ENCODE assay signal across 8 mouse cellular contexts in genomic region chr10:40638276-40638675, GRCm38 (mm10). TPM values are rescaled to one million over a fixed set of nuclear protein-coding genes. Genes with fewer than 3 reads are reported as not detected.
DNase-seq lines count a peak whose midpoint lies in the region; ATAC-seq and TF ChIP-seq lines count a peak whose summit lies in the region.

No protein-coding gene starts in this region.

- 0 out of 2 replicates have a peak, but pooled peaks have one; percentile 32 for ATAC-seq in hindbrain, embryonic 13.5 days (ENCODE audit: low FRiP score)
- no peak for ATAC-seq in limb, embryonic 14.5 days (ENCODE audit: low FRiP score, low read depth)
- no peak for ATAC-seq in liver, postnatal 0 days

- no peak for TF ChIP-seq POLR2A in limb, embryonic 14.5 days (IDR thresholded peaks at IDR 0.05; ENCODE audit: borderline replicate concordance, extremely low read depth, insufficient read depth, insufficient read length)
- TF ChIP-seq POLR2A in thymus, adult 2 months (IDR thresholded peaks at IDR 0.05; ENCODE audit: control insufficient read depth, extremely low read depth, insufficient read depth, low read length, poor library complexity): no peak

- TF ChIP-seq EP300 in liver, postnatal 0 days (IDR thresholded peaks at IDR 0.05; ENCODE audit: low read depth): no peak

- TF ChIP-seq CTCF in liver, postnatal 0 days (IDR thresholded peaks at IDR 0.05; ENCODE audit: low read depth): no peak
- TF ChIP-seq CTCF in thymus, adult 2 months (IDR thresholded peaks at IDR 0.05; ENCODE audit: borderline replicate concordance, control insufficient read depth, extremely low read depth, insufficient read depth, low read length, poor library complexity): no peak

- H3K9ac ChIP-seq in hindbrain, embryonic 13.5 days: no peak overlapping the region
- H3K9ac ChIP-seq in limb, embryonic 14.5 days (ENCODE audit: low read depth, low read length, severe bottlenecking): peak overlapping the region; percentile 4
- no peak overlapping the region for H3K9ac ChIP-seq in liver, postnatal 0 days (replicated peaks)

- H3K4me2 ChIP-seq in hindbrain, embryonic 13.5 days: no peak overlapping the region
- H3K4me2 ChIP-seq in limb, embryonic 14.5 days (replicated peaks; ENCODE audit: low read depth, low read length, severe bottlenecking): no peak overlapping the region
- H3K4me2 ChIP-seq in liver, postnatal 0 days (ENCODE audit: low read depth, low read length): no peak overlapping the region

- peak; percentile 15 to 25 for DNase-seq in kidney, postnatal 36 days
- DNase-seq in kidney, adult 8-10 months: no peak
- DNase-seq in cerebellum, postnatal 14 days: peak; percentile 37 to 58
- no peak for DNase-seq in limb, embryonic 14.5 days (ENCODE audit: low spot score)
- no peak for DNase-seq in thymus, postnatal 14 days
- DNase-seq in liver, postnatal 0 days: no peak
- DNase-seq in thymus, adult 2 months: no peak

- H3K36me3 ChIP-seq in hindbrain, embryonic 13.5 days: no peaks in the 10 kb centered on the region
- H3K36me3 ChIP-seq in limb, embryonic 14.5 days (ENCODE audit: control insufficient read depth, insufficient read depth, low read length): no peaks in the 10 kb centered on the region
- H3K36me3 ChIP-seq in liver, postnatal 0 days (replicated peaks; ENCODE audit: insufficient read depth, low read length): no peaks in the 10 kb centered on the region
- H3K36me3 ChIP-seq in thymus, adult 2 months (ENCODE audit: control insufficient read depth, insufficient read depth, low read length): no peaks in the 10 kb centered on the region

- no peaks in the 10 kb centered on the region for H3K9me3 ChIP-seq in hindbrain, embryonic 13.5 days
- H3K9me3 ChIP-seq in limb, embryonic 14.5 days (ENCODE audit: control insufficient read depth, low read length): no peaks in the 10 kb centered on the region
- H3K9me3 ChIP-seq in liver, postnatal 0 days (ENCODE audit: low read length): no peaks in the 10 kb centered on the region

- H3K4me1 ChIP-seq in hindbrain, embryonic 13.5 days (replicated peaks): peaks cover 18% of the 10 kb centered on the region
- H3K4me1 ChIP-seq in limb, embryonic 14.5 days (ENCODE audit: control insufficient read depth, insufficient read depth, low read length): peaks cover 15% of the 10 kb centered on the region
- H3K4me1 ChIP-seq in liver, postnatal 0 days (ENCODE audit: insufficient read depth): no peaks in the 10 kb centered on the region
- H3K4me1 ChIP-seq in thymus, adult 2 months (replicated peaks; ENCODE audit: control insufficient read depth, insufficient read depth, low read length): no peaks in the 10 kb centered on the region

- WGBS in hindbrain, embryonic 13.5 days: 43% methylated on average over 7 of the region's 7 CpGs
- 45% methylated on average over 7 of the region's 7 CpGs for WGBS in limb, embryonic 14.5 days
- 69% methylated on average over 7 of the region's 7 CpGs for WGBS in liver, postnatal 0 days (ENCODE audit: insufficient replicate concordance)
- 92% methylated on average over 7 of the region's 7 CpGs for WGBS in thymus, adult 2 months

- H3K27ac ChIP-seq in hindbrain, embryonic 13.5 days: no peak overlapping the region
- H3K27ac ChIP-seq in limb, embryonic 14.5 days (replicated peaks; ENCODE audit: low read depth, low read length): no peak overlapping the region
- no peak overlapping the region for H3K27ac ChIP-seq in liver, postnatal 0 days (ENCODE audit: low read depth)
- no peak overlapping the region for H3K27ac ChIP-seq in thymus, adult 2 months (ENCODE audit: control insufficient read depth, insufficient read depth, low read length)

- no peak overlapping the region for H3K4me3 ChIP-seq in hindbrain, embryonic 13.5 days
- H3K4me3 ChIP-seq in limb, embryonic 14.5 days (replicated peaks; ENCODE audit: low read length): no peak overlapping the region
- no peak overlapping the region for H3K4me3 ChIP-seq in liver, postnatal 0 days (ENCODE audit: low read depth, low read length)
- no peak overlapping the region for H3K4me3 ChIP-seq in thymus, adult 2 months (ENCODE audit: control insufficient read depth, insufficient read depth, low read length)

- H3K27me3 ChIP-seq in hindbrain, embryonic 13.5 days: 0 out of 2 replicates have a peak, but pooled peaks cover 4% of the 10 kb centered on the region
- H3K27me3 ChIP-seq in limb, embryonic 14.5 days (ENCODE audit: control insufficient read depth, insufficient read depth, low read length): no peaks in the 10 kb centered on the region
- no peaks in the 10 kb centered on the region for H3K27me3 ChIP-seq in liver, postnatal 0 days (ENCODE audit: insufficient read depth, low read length)
- H3K27me3 ChIP-seq in thymus, adult 2 months (ENCODE audit: control insufficient read depth, insufficient read depth, low read length): no peaks in the 10 kb centered on the region

RNA-seq across cellular contexts. Expression of gene Ddo, which starts 8.5 kb away (rescaled TPM):
- 0.69 and 1.5 TPM in 2 replicates for polyA plus RNA-seq in hindbrain, embryonic 13.5 days (2015; fragmentation: Nextera tagmentation; extraction: Ambion mirVana)
- polyA plus RNA-seq in limb, embryonic 14.5 days (2012; rRNA removed): 0.06 and 0.13 TPM in 2 replicates
- 0.14 and 0.28 TPM in 2 replicates for polyA plus RNA-seq in limb, embryonic 14.5 days (2014; fragmentation: Nextera tagmentation; extraction: Ambion mirVana)
- polyA plus RNA-seq in liver, postnatal 0 days (2015; fragmentation: Nextera tagmentation; extraction: Ambion mirVana): 0.86 and 1.2 TPM in 2 replicates
- 2.0 and 3.7 TPM in 2 replicates for polyA plus RNA-seq in thymus, adult 2 months (2012; rRNA removed)

RNA-seq across cellular contexts. Expression of gene Mettl24, which starts 44.8 kb away (rescaled TPM):
- polyA plus RNA-seq in hindbrain, embryonic 13.5 days (2015; fragmentation: Nextera tagmentation; extraction: Ambion mirVana): 0.58 and 0.64 TPM in 2 replicates
- 1.4 and 1.7 TPM in 2 replicates for polyA plus RNA-seq in limb, embryonic 14.5 days (2012; rRNA removed)
- 1.8 and 2.5 TPM in 2 replicates for polyA plus RNA-seq in limb, embryonic 14.5 days (2014; fragmentation: Nextera tagmentation; extraction: Ambion mirVana)
- polyA plus RNA-seq in liver, postnatal 0 days (2015; fragmentation: Nextera tagmentation; extraction: Ambion mirVana): 0.30 and 0.45 TPM in 2 replicates
- polyA plus RNA-seq in thymus, adult 2 months (2012; rRNA removed): 0.23 and 0.36 TPM in 2 replicates

Comparison
In these comparisons a context has a peak if more than half of its experiments do, and no peak if none do; other contexts are left out.
1. DNase-seq: peak in kidney, postnatal 36 days (2 of 2) and cerebellum, postnatal 14 days (2 of 2); none in kidney, adult 8-10 months (0 of 2), limb, embryonic 14.5 days (single experiment), thymus, postnatal 14 days (single experiment), liver, postnatal 0 days (single experiment) and thymus, adult 2 months (single experiment).